ENCODE assay signal across 11 mouse cellular contexts in genomic region chr10:13106909-13107624, GRCm38 (mm10). TPM values are rescaled to one million over a fixed set of nuclear protein-coding genes. Genes with fewer than 3 reads are reported as not detected.
DNase-seq lines count a peak whose midpoint lies in the region; ATAC-seq lines count a peak whose summit lies in the region.
"Had no signal": no experiment of that assay in that cellular context is flagged by ENCODE, and none has a peak within 500 bp of the region (broad histone marks: within the 10 kb centered on the region; RNA-seq: fewer than 3 reads in every experiment).

No protein-coding gene starts in this region.

- H3K4me2 ChIP-seq in heart, embryonic 16.5 days (ENCODE audit: low read depth, low read length) = no peak overlapping the region
- H3K4me2 ChIP-seq in midbrain, embryonic 11.5 days = no peak overlapping the region
- H3K4me2 ChIP-seq in midbrain, embryonic 16.5 days (ENCODE audit: low read length) = no peak overlapping the region
- H3K4me2 ChIP-seq in forebrain, embryonic 13.5 days = no peak overlapping the region
- H3K4me2 ChIP-seq in stomach, embryonic 15.5 days = no peak overlapping the region
- H3K4me2 ChIP-seq: liver, embryonic 15.5 days had no signal

- H3K27me3 ChIP-seq in heart, embryonic 16.5 days (ENCODE audit: control insufficient read depth, insufficient read depth, low read length) = no peaks in the 10 kb centered on the region
- no peaks in the 10 kb centered on the region for H3K27me3 ChIP-seq in midbrain, embryonic 11.5 days (ENCODE audit: control insufficient read depth, insufficient read depth, low read length)
- no peaks in the 10 kb centered on the region for H3K27me3 ChIP-seq in midbrain, embryonic 16.5 days (ENCODE audit: control insufficient read depth, insufficient read depth, low read depth, low read length)
- H3K27me3 ChIP-seq in forebrain, embryonic 13.5 days = no peaks in the 10 kb centered on the region
- H3K27me3 ChIP-seq in stomach, embryonic 15.5 days (replicated peaks) = no peaks in the 10 kb centered on the region
- H3K27me3 ChIP-seq: liver, embryonic 15.5 days had no signal

- peak overlapping the region; percentile 60 for H3K27ac ChIP-seq in heart, embryonic 16.5 days (ENCODE audit: low read length)
- H3K27ac ChIP-seq in midbrain, embryonic 11.5 days (ENCODE audit: low read depth, low read length) = peak overlapping the region; percentile 74
- H3K27ac ChIP-seq in midbrain, embryonic 16.5 days (ENCODE audit: low read length) = no peak overlapping the region
- H3K27ac ChIP-seq in forebrain, embryonic 13.5 days = peak overlapping the region; percentile 67
- H3K27ac ChIP-seq in stomach, embryonic 15.5 days = peak overlapping the region; percentile 70
- H3K27ac ChIP-seq: liver, embryonic 15.5 days had no signal

- no peaks in the 10 kb centered on the region for H3K9me3 ChIP-seq in heart, embryonic 16.5 days (replicated peaks; ENCODE audit: control insufficient read depth, low read length)
- no peaks in the 10 kb centered on the region for H3K9me3 ChIP-seq in midbrain, embryonic 11.5 days (ENCODE audit: control insufficient read depth, low read length)
- no peaks in the 10 kb centered on the region for H3K9me3 ChIP-seq in midbrain, embryonic 16.5 days (replicated peaks; ENCODE audit: control insufficient read depth, low read length, poor library complexity, severe bottlenecking)
- no peaks in the 10 kb centered on the region for H3K9me3 ChIP-seq in forebrain, embryonic 13.5 days (replicated peaks)
- H3K9me3 ChIP-seq in stomach, embryonic 15.5 days = no peaks in the 10 kb centered on the region
- H3K9me3 ChIP-seq: liver, embryonic 15.5 days had no signal

- 71% methylated on average over 9 of the region's 9 CpGs for WGBS in heart, embryonic 16.5 days
- 66% methylated on average over 9 of the region's 9 CpGs for WGBS in midbrain, embryonic 11.5 days
- 62% methylated on average over 9 of the region's 9 CpGs for WGBS in midbrain, embryonic 16.5 days
- WGBS in forebrain, embryonic 13.5 days = 45% methylated on average over 9 of the region's 9 CpGs
- WGBS in stomach, embryonic 15.5 days = 46% methylated on average over 9 of the region's 9 CpGs

- H3K36me3 ChIP-seq in heart, embryonic 16.5 days (ENCODE audit: control insufficient read depth, insufficient read depth) = no peaks in the 10 kb centered on the region
- H3K36me3 ChIP-seq in midbrain, embryonic 11.5 days (ENCODE audit: control insufficient read depth, insufficient read depth, low read length) = no peaks in the 10 kb centered on the region
- H3K36me3 ChIP-seq in midbrain, embryonic 16.5 days (ENCODE audit: control insufficient read depth, insufficient read depth, low read length) = no peaks in the 10 kb centered on the region
- H3K36me3 ChIP-seq in forebrain, embryonic 13.5 days (ENCODE audit: poor library complexity, severe bottlenecking) = peaks cover 4% of the 10 kb centered on the region
- H3K36me3 ChIP-seq in stomach, embryonic 15.5 days = no peaks in the 10 kb centered on the region
- H3K36me3 ChIP-seq: liver, embryonic 15.5 days had no signal

- no peak for ATAC-seq in heart, embryonic 16.5 days (replicated peaks; ENCODE audit: extremely low read depth, insufficient read depth, low FRiP score)
- no peak for ATAC-seq in midbrain, embryonic 11.5 days (ENCODE audit: low FRiP score)
- ATAC-seq in midbrain, embryonic 16.5 days = no peak
- no peak for ATAC-seq in forebrain, embryonic 13.5 days
- ATAC-seq in stomach, embryonic 15.5 days (ENCODE audit: insufficient read depth, low FRiP score, low read depth) = peak; percentile 67

- peaks cover 34% of the 10 kb centered on the region for H3K4me1 ChIP-seq in heart, embryonic 16.5 days (ENCODE audit: control insufficient read depth, insufficient read depth, low read length)
- peaks cover 38% of the 10 kb centered on the region for H3K4me1 ChIP-seq in midbrain, embryonic 11.5 days (ENCODE audit: control insufficient read depth, insufficient read depth, low read length)
- H3K4me1 ChIP-seq in midbrain, embryonic 16.5 days (ENCODE audit: control insufficient read depth, insufficient read depth, low read length) = peaks cover 4% of the 10 kb centered on the region
- peaks cover 51% of the 10 kb centered on the region for H3K4me1 ChIP-seq in forebrain, embryonic 13.5 days
- peaks cover 15% of the 10 kb centered on the region for H3K4me1 ChIP-seq in stomach, embryonic 15.5 days
- H3K4me1 ChIP-seq: liver, embryonic 15.5 days had no signal

- DNase-seq in heart, adult 8-10 months (ENCODE audit: low spot score) = no peak
- peak; percentile 83 for DNase-seq in midbrain, embryonic 11.5 days (ENCODE audit: low spot score, missing footprints)
- no peak for DNase-seq in yolk sac, embryonic 10.5 days (ENCODE audit: low spot score)
- DNase-seq: adrenal gland, postnatal 25 days; kidney, postnatal 4 days; thymus, postnatal 14 days had no signal

- H3K4me3 ChIP-seq in heart, embryonic 16.5 days (ENCODE audit: low read length) = no peak overlapping the region
- H3K4me3 ChIP-seq in midbrain, embryonic 11.5 days (ENCODE audit: low read depth, low read length) = no peak overlapping the region
- H3K4me3 ChIP-seq in midbrain, embryonic 16.5 days (ENCODE audit: low read depth, low read length) = no peak overlapping the region
- H3K4me3 ChIP-seq in forebrain, embryonic 13.5 days = no peak overlapping the region
- H3K4me3 ChIP-seq in stomach, embryonic 15.5 days (replicated peaks) = no peak overlapping the region
- H3K4me3 ChIP-seq: liver, embryonic 15.5 days had no signal

- H3K9ac ChIP-seq in heart, embryonic 16.5 days (ENCODE audit: low read length) = no peak overlapping the region
- H3K9ac ChIP-seq in midbrain, embryonic 11.5 days (ENCODE audit: low read length) = no peak overlapping the region; the same call in 1 of the 2 replicates
- no peak overlapping the region for H3K9ac ChIP-seq in midbrain, embryonic 16.5 days (ENCODE audit: low read depth, low read length)
- H3K9ac ChIP-seq in forebrain, embryonic 13.5 days = no peak overlapping the region
- H3K9ac ChIP-seq in stomach, embryonic 15.5 days = no peak overlapping the region
- H3K9ac ChIP-seq: liver, embryonic 15.5 days had no signal

RNA-seq across cellular contexts. Expression of gene Plagl1, which starts 46.8 kb away (rescaled TPM):
- 159 and 181 TPM in 2 replicates for polyA plus RNA-seq in heart, embryonic 16.5 days (2015; fragmentation: Nextera tagmentation; extraction: Ambion mirVana)
- 1 to 10 TPM; 4.1 to 9.4 (median 6.5) TPM for total RNA-seq in heart, adult 8-10 months (2022)
- polyA plus RNA-seq in midbrain, embryonic 11.5 days (2014; fragmentation: Nextera tagmentation; extraction: Ambion mirVana) = 129 and 142 TPM in 2 replicates
- polyA plus RNA-seq in midbrain, embryonic 16.5 days (2015; fragmentation: Nextera tagmentation; extraction: Ambion mirVana) = 26.3 and 31.0 TPM in 2 replicates
- polyA plus RNA-seq in forebrain, embryonic 13.5 days (2015; fragmentation: Nextera tagmentation; extraction: Ambion mirVana) = 58.0 and 67.0 TPM in 2 replicates
- polyA plus RNA-seq in stomach, embryonic 15.5 days (2015; fragmentation: Nextera tagmentation; extraction: Ambion mirVana) = 237 and 238 TPM in 2 replicates
